Mouse (Mus musculus) spleen, adult 2 months (tissue): ENCODE measurements at regions not wholly inside any gene's neighbourhood (a gene's known extent, or its start where the extent isn't known, plus 50 kb on each side); places are given as distances from the start of the nearest gene placed in this dataset.

ENCODE experiments used
- DNase-seq, 2 experiments: peaks; one replicate each; pipeline versions ENCODE4 v3.0.0 to v3.0.0-alpha.2; 2012 to 2021; ENCODE audit warnings: low spot score in 2 of 2, low read depth in 1 of 2
- H3K27ac ChIP-seq: fragments of 200-500 bp; 2 replicates; pipeline ENCODE4 v1.5.1; 2012; ENCODE audit warnings: low read length, inconsistent platforms; ENCODE audit not compliant: insufficient read depth
- H3K27me3 ChIP-seq: fragments of 200-500 bp; 2 replicates; pipeline ENCODE4 v1.6.1; 2012; ENCODE audit warnings: mild to moderate bottlenecking, moderate library complexity, low read length, inconsistent platforms; ENCODE audit not compliant: control insufficient read depth, insufficient read depth
- H3K36me3 ChIP-seq: fragments of 200-500 bp; 2 replicates; pipeline ENCODE4 v1.6.1; 2012; ENCODE audit warnings: mild to moderate bottlenecking, low read length, inconsistent platforms; ENCODE audit not compliant: control insufficient read depth, insufficient read depth
- H3K4me1 ChIP-seq: fragments of 200-500 bp; 2 replicates; pipeline ENCODE4 v1.6.1; 2011; ENCODE audit warnings: inconsistent platforms; ENCODE audit not compliant: control insufficient read depth, insufficient read depth, insufficient read length
- H3K4me3 ChIP-seq: fragments of 200-500 bp; 2 replicates; pipeline ENCODE4 v1.5.1; 2011; ENCODE audit warnings: mild to moderate bottlenecking, inconsistent platforms; ENCODE audit not compliant: insufficient read depth, insufficient read length; ENCODE audit errors: extremely low read depth
- CTCF ChIP-seq: fragments of 200-500 bp; IDR thresholded peaks from 2 replicates; pipeline ENCODE4 v1.5.1; 2011; ENCODE audit warnings: mild to moderate bottlenecking, inconsistent platforms; ENCODE audit not compliant: insufficient read depth, insufficient read length, insufficient replicate concordance; ENCODE audit errors: extremely low read depth
- POLR2A ChIP-seq: fragments of 200-500 bp; IDR thresholded peaks from 2 replicates; pipeline ENCODE4 v1.6.1; 2011; ENCODE audit warnings: low read depth, low read length, inconsistent platforms
- WGBS: fragments of 180-500 bp; shearing (Covaris S2); methylation state at CpG from one replicate; pipeline ENCODE4 v1.1.7; 2018; 5-methylcytosine and 5-hydroxymethylcytosine counted together

DNA sequence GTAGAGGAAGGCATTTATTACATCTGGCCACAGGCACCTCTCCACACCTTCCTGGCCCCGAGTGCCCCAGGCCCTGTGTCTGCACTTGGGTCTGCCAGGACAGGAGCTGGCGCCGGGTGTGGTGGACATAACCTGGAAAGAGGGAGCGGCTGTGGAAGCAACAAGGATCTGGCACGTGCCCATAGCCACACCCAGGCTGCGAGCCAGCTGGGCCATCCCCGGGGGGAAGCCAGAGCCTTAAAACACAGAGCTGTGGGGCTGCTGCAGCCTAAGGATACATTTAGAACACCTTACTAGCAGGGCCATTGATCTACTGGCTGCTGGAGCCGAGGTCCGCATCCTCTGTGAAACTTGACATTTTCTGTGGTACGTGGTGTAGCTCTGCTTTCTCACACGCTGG lies 217.0 kb downstream of the Cyp26b1 start:
- Histone ChIP-seq H3K27me3 (no peaks in the 10 kb centered on the region), H3K27ac (no peak overlapping the region), H3K4me3 (no peak overlapping the region), H3K36me3 (no peaks in the 10 kb centered on the region), H3K4me1 (no peaks in the 10 kb centered on the region)
- no peak for DNase-seq
- TF ChIP-seq POLR2A, result no peak
- no peak for TF ChIP-seq CTCF
- 74% methylated on average over 11 of the region's 11 CpGs for WGBS

DNA sequence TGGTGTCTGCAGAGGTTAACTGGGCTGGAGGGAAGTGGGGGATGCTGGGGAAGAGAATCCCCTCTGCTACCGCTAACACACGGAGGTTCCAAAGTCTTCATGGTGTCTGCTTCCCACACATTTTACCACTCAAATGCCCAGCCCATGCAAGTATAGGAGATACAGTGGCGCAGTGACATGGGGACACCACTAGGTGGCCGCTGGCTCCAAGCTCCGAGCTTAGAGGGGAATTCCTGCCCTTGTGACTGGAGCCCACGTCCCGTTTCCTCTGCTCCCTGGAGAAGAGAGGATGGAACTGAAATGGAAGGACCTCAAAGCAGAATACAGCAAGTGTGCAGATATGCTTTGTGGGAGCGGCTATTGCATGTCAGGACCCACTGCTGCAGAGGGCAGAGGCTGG lies 218.2 kb downstream of the Cyp26b1 start:
- TF ChIP-seq CTCF, result peak; percentile 30; the same call in 1 of the 2 replicates
- TF ChIP-seq POLR2A, result no peak
- whole genome bisulfite sequencing, result 18% methylated on average over 8 of the region's 8 CpGs
- DNase-seq, result no peak
- H3K27ac ChIP-seq, result no peak overlapping the region
- H3K27me3 ChIP-seq, result no peaks in the 10 kb centered on the region
- H3K4me1 ChIP-seq, result no peaks in the 10 kb centered on the region
- no peak overlapping the region for H3K4me3 ChIP-seq
- no peaks in the 10 kb centered on the region for H3K36me3 ChIP-seq

DNA sequence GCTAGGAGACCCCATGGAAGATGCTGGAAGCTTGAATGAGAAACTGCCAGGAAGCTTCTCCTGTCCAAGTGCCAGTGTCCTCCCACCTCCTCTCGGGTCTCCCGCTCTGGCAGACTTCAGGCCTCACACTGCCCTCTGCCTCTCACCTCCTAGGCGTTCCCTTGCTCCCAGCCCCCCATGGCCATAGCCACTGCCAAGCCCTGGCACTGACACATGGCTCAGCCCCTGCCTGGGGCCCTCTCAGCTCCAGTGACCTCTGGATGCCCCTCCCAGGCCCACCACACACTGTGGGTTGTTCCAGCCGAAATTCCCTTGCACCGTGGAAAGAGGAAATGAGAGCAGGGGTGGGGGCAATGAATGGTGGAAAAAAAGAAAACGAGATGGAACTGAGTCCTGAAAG lies 227.3 kb downstream of the Cyp26b1 start:
- DNase-seq, result no peak
- 54% methylated on average over 6 of the region's 6 CpGs for WGBS
- Histone ChIP-seq H3K27ac (no peak overlapping the region), H3K36me3 (no peaks in the 10 kb centered on the region), H3K4me1 (no peaks in the 10 kb centered on the region), H3K27me3 (no peaks in the 10 kb centered on the region), H3K4me3 (no peak overlapping the region)
- TF ChIP-seq POLR2A (no peak), CTCF (no peak)

DNA sequence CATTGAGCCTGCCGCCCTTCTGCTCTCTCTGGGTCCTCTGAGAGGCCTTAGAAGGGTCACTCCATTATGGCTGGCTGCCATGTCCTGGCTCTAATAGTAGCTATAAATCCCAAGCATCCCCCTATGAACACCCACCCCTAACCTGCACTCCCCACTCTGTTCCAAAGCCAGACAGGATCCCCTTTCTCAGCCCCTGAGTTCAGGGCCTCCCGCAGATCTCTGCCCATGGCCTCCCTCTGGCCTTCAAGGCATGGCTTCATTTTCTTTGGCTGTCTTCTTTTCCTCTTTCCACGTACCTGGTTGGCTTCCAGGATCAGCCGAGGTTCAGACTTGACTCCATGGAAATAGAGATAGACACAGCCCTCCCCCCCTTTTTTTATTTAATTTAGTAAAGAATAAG lies 227.8 kb downstream of the Cyp26b1 start:
- no peak overlapping the region for H3K4me3 ChIP-seq
- H3K36me3 ChIP-seq, result no peaks in the 10 kb centered on the region
- H3K4me1 ChIP-seq, result no peaks in the 10 kb centered on the region
- TF ChIP-seq CTCF (no peak), POLR2A (no peak)
- 80% methylated on average over 4 of the region's 4 CpGs for WGBS
- H3K27ac ChIP-seq, result no peak overlapping the region
- DNase-seq, result no peak
- no peaks in the 10 kb centered on the region for H3K27me3 ChIP-seq

DNA sequence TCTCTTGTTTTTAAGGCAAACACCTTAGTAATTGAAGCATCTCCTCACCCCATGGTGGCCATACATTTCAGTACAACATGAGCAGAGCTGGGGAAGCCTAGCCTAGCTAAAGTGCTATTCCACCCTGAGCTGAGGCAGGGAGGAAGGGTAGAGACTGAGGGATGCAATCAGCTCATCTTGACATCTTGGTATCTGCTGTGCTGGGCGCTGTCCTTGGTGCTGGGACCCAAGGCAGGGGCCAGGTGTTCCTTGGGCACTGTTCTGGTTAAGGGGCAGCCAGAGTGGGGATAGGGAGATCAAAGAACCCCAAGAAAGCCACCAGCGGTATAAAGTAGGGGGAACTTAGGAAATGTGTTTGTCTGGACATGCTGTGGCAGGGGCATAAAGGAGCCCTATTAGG lies 228.7 kb downstream of the Cyp26b1 start:
- Histone ChIP-seq H3K4me1 (no peaks in the 10 kb centered on the region), H3K36me3 (no peaks in the 10 kb centered on the region), H3K27ac (no peak overlapping the region), H3K27me3 (no peaks in the 10 kb centered on the region), H3K4me3 (no peak overlapping the region)
- TF ChIP-seq POLR2A (no peak), CTCF (no peak)
- DNase-seq, result no peak
- WGBS, result 13% methylated on average over 2 of the region's 2 CpGs

DNA sequence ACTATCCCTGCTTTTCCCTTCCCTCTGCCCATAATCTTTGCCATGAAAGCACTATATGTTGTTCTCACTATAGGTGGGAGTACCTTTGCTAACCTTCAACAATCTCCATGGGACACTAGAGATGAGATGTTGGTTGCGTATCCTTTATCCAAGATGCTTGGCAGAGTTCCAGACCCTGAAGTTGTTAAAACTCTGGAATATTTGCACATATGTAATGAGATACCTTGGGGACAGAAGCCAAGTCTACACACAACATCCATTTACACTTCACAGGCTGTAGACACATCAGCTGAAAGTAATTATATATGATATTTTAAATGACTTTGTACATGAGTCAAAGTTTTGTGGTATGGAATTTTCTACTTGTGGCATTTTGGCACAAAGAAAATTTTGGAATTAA lies 231.4 kb downstream of the Cyp26b1 start:
- Histone ChIP-seq H3K36me3 (no peaks in the 10 kb centered on the region), H3K27ac (no peak overlapping the region), H3K27me3 (no peaks in the 10 kb centered on the region), H3K4me3 (no peak overlapping the region), H3K4me1 (no peaks in the 10 kb centered on the region)
- WGBS, result 93% methylated on average over 1 of the region's 1 CpGs
- TF ChIP-seq POLR2A, result no peak
- no peak for TF ChIP-seq CTCF
- DNase-seq, result no peak

DNA sequence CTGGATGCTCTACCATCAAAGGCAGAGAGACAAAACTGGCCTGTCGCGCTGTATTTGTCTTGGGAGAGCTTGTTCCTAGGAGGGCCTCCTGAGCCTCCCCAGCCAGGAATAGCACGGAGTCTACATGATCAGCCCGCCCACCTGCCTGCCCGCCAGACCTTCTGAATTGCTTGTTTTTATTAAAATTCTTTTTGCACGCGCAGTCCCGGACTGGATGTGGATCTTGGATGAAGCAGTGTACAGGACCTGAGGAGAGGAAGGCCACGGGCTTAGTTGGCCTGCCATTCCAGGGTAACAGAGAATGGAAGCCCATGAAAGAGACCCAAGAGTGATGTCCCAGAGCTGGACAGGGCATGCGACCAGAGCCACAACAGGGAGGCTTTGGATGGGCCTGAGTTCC lies 235.8 kb downstream of the Cyp26b1 start:
- TF ChIP-seq CTCF, result no peak
- no peaks in the 10 kb centered on the region for H3K36me3 ChIP-seq
- 87% methylated on average over 10 of the region's 10 CpGs for WGBS
- H3K27ac ChIP-seq, result no peak overlapping the region
- H3K27me3 ChIP-seq, result no peaks in the 10 kb centered on the region
- no peak overlapping the region for H3K4me3 ChIP-seq
- DNase-seq, result no peak
- H3K4me1 ChIP-seq, result no peaks in the 10 kb centered on the region
